Mouse (Mus musculus) heart, embryonic 14.5 days (tissue): ENCODE measurements around the gene Ptk7. TPM values are rescaled to one million over a fixed set of nuclear protein-coding genes. Genes with fewer than 3 reads are reported as not detected.

Experiments used
- ATAC-seq: fragments of 200-750 bp; cut with Nextera tagmentation; 2 replicates; pipeline ENCODE4 v1.8.0; 2017; ENCODE audit warnings: low read depth, moderate TSS enrichment; ENCODE audit not compliant: insufficient number of reproducible peaks, insufficient read depth, low FRiP score
- H3K27ac ChIP-seq, 2 experiments: fragments of 200-500 bp in 1 of 2; fragments of 300-500 bp in 1 of 2; sonication (generic) in 1 of 2; replicated peaks in 1 of 2; 2 replicates each; pipeline ENCODE4 v1.5.1; 2012 to 2014; ENCODE audit warnings: low read depth in 2 of 2, low read length in 2 of 2, control low read depth in 1 of 2, mild to moderate bottlenecking in 1 of 2, mixed read lengths in 1 of 2; ENCODE audit not compliant: control insufficient read depth in 1 of 2, insufficient read depth in 1 of 2
- H3K27me3 ChIP-seq: fragments of 300-500 bp; sonication (generic); 2 replicates; pipeline ENCODE4 v1.6.1; 2014; ENCODE audit warnings: mild to moderate bottlenecking, low read length, control low read depth; ENCODE audit not compliant: control insufficient read depth, insufficient read depth
- H3K36me3 ChIP-seq: fragments of 300-500 bp; sonication (generic); 2 replicates; pipeline ENCODE4 v1.6.1; 2014; ENCODE audit warnings: mild to moderate bottlenecking, control low read depth, low read length, mixed read lengths; ENCODE audit not compliant: control insufficient read depth, insufficient read depth
- H3K4me1 ChIP-seq, 2 experiments: fragments of 200-500 bp in 1 of 2; fragments of 300-500 bp in 1 of 2; sonication (generic) in 1 of 2; 2 replicates each; pipeline ENCODE4 v1.6.1; 2012 to 2014; ENCODE audit warnings: low read length in 2 of 2, control low read depth in 1 of 2, mixed read lengths in 1 of 2; ENCODE audit not compliant: control insufficient read depth in 2 of 2, insufficient read depth in 2 of 2
- H3K4me2 ChIP-seq: fragments of 300-500 bp; sonication (generic); 2 replicates; pipeline ENCODE4 v1.6.1; 2014; ENCODE audit warnings: mild to moderate bottlenecking, low read length
- H3K4me3 ChIP-seq, 2 experiments: fragments of 200-500 bp in 1 of 2; fragments of 300-500 bp in 1 of 2; sonication (generic) in 1 of 2; 2 replicates each; pipeline ENCODE4 v1.5.1; 2012 to 2014; ENCODE audit warnings: low read length in 2 of 2, mild to moderate bottlenecking in 2 of 2, control low read depth in 1 of 2, low read depth in 1 of 2, moderate library complexity in 1 of 2; ENCODE audit not compliant: control insufficient read depth in 1 of 2, insufficient read depth in 1 of 2
- H3K9ac ChIP-seq: fragments of 300-500 bp; sonication (generic); 2 replicates; pipeline ENCODE4 v1.6.1; 2014; ENCODE audit warnings: mild to moderate bottlenecking, low read length
- H3K9me3 ChIP-seq: fragments of 300-500 bp; sonication (generic); 2 replicates; pipeline ENCODE4 v1.6.1; 2016; ENCODE audit warnings: low read length, control low read depth; ENCODE audit not compliant: control insufficient read depth
- WGBS: fragments of 180-500 bp; shearing (Covaris S2); extraction: QIAGEN DNeasy Blood & Tissue Kit; methylation state at CpG from one replicate; pipeline ENCODE4 v1.1.7; 2014; 5-methylcytosine and 5-hydroxymethylcytosine counted together
- polyA plus RNA-seq: library from polyadenylated mRNA; unstranded; fragments of >200 nt; fragmentation: Nextera tagmentation; extraction: Ambion mirVana; gene quantifications from 2 replicates; pipeline ENCODE4 v1.2.1, GENCODE M21; 2014

The Ptk7 gene
- polyA plus RNA-seq, 1 experiment from 2014 or later, result 21.3 TPM

GRCm38 (mm10) chr17:46662730-46663129 is 33.4 kb upstream of the Ptk7 start:
- no peak overlapping the region for H3K4me3 ChIP-seq
- no peak for ATAC-seq
- peaks cover 98% of the 10 kb centered on the region for H3K36me3 ChIP-seq
- no peaks in the 10 kb centered on the region for H3K9me3 ChIP-seq
- no peaks in the 10 kb centered on the region for H3K4me1 ChIP-seq
- H3K4me2 ChIP-seq, result no peak overlapping the region
- WGBS, result 84% methylated on average over 5 of the region's 5 CpGs
- H3K9ac ChIP-seq, result no peak overlapping the region
- no peaks in the 10 kb centered on the region for H3K27me3 ChIP-seq
- no peak overlapping the region for H3K27ac ChIP-seq

DNA sequence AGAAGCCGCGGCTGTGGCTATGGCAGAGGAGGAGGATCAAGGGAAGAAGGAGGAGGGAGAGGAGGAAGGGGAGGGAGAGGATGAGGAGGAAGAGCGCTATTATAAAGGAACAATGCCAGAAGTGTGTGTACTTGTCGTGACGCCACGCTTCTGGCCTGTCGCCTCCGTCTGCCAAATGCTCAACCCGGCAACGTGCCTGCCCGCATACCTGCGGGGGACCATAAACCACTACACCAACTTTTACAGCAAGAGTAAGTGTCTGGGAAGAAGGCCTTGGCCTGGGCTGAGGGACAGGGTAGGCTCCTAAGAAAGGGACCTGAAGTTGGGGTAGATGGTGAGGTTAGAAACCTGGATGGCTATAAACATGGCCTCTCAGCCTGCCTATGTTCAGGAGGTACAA is 32.7 kb upstream of the Ptk7 start:
- no peak overlapping the region for H3K4me3 ChIP-seq
- no peak overlapping the region for H3K9ac ChIP-seq
- no peak overlapping the region for H3K4me2 ChIP-seq
- no peaks in the 10 kb centered on the region for H3K27me3 ChIP-seq
- H3K36me3 ChIP-seq, result peaks cover 100% of the 10 kb centered on the region
- no peaks in the 10 kb centered on the region for H3K9me3 ChIP-seq
- H3K4me1 ChIP-seq, result no peaks in the 10 kb centered on the region
- no peak overlapping the region for H3K27ac ChIP-seq
- no peak for ATAC-seq
- WGBS, result 89% methylated on average over 12 of the region's 12 CpGs

DNA sequence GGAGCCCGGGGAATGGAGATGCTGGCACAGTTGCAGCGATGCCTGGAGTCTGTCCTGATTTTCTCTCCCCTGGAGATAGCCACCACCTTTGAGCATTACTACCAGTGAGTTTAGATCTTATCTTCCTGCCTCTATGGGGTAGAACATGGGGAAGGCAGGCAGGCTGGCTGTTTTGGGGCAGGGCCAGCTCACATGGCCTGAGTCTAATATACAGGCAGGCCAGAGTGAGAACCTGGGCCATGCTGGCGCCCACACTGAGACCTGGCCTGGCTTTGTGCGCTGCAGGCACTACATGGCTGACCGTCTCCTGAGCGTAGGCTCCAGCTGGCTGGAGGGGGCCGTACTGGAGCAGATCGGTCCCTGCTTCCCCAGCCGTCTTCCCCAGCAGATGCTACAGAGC is 32.0 kb upstream of the Ptk7 start:
- no peaks in the 10 kb centered on the region for H3K27me3 ChIP-seq
- peaks cover 100% of the 10 kb centered on the region for H3K36me3 ChIP-seq
- no peak overlapping the region for H3K9ac ChIP-seq
- 94% methylated on average over 9 of the region's 9 CpGs for WGBS
- H3K4me1 ChIP-seq, result no peaks in the 10 kb centered on the region
- no peak for ATAC-seq
- H3K9me3 ChIP-seq, result no peaks in the 10 kb centered on the region
- H3K27ac ChIP-seq, result no peak overlapping the region
- H3K4me2 ChIP-seq, result no peak overlapping the region
- H3K4me3 ChIP-seq, result no peak overlapping the region

DNA sequence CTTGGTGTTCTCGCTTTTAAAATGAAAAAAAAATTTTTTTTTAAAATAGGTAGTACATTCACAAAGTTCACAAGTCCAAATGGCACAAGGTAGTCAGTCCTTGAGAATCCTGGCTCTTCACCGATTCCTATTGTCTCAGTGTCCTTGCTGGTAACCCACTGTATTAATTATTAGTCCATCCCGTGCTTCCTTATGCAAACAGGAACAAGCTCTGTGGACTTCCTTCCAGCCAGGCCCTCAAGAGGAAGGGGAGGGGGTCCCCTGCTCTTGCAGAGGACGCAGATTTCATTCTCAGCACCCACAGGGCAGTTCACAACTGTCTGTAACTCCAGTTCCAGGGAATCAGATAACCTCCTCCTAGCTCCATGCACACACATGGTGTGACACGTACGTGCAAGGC is 26.8 kb upstream of the Ptk7 start:
- H3K27ac ChIP-seq, result no peak overlapping the region
- no peaks in the 10 kb centered on the region for H3K9me3 ChIP-seq
- 83% methylated on average over 6 of the region's 6 CpGs for WGBS
- H3K4me2 ChIP-seq, result no peak overlapping the region
- H3K9ac ChIP-seq, result no peak overlapping the region
- H3K4me3 ChIP-seq, result no peak overlapping the region
- H3K4me1 ChIP-seq, result peaks cover 14 to 18% of the 10 kb centered on the region in 2 experiments
- no peak for ATAC-seq
- peaks cover 89% of the 10 kb centered on the region for H3K36me3 ChIP-seq
- H3K27me3 ChIP-seq, result no peaks in the 10 kb centered on the region

DNA sequence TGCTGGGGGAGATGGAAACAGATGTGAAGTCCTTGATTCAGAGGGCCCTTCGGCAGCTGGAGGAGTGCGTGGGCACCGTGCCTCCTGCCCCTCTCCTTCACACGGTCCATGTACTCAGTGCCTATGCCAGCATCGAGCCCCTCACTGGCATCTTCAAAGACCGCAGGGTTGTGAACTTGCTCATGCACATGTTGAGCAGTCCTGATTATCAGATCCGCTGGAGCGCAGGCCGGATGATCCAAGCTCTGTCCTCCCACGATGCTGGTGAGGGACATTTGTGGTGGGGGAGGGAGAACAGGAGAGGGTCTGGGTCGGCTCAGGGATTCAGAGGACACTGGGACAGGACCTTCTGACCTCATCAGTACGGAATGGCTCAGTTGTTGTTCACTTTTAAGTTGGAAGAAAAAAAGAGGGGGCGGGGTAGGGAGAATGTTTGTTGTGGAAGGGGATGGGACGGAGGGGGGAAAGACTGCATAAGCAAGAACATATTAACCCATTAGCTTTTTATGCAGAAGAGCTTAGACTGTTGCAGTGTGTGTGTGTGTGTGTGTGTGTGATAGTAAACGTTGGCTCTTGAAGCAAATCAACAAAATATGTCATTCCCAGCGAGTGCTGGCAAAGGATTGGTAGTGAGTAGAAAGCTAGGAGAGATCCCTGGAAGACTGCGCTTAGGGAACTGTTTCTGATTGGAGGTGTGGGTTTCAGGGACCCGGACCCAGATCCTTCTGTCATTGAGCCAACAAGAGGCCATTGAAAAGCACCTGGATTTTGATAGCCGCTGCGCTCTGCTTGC is 22.6 kb upstream of the Ptk7 start:
- Histone ChIP-seq H3K9ac (peak overlapping the region; percentile 94), H3K9me3 (no peaks in the 10 kb centered on the region), H3K4me3 (peak overlapping the region; percentile 76 to 91), H3K36me3 (peaks cover 66% of the 10 kb centered on the region), H3K27me3 (no peaks in the 10 kb centered on the region), H3K4me2 (peak overlapping the region; percentile 82), H3K4me1 (peaks cover 21 to 31% of the 10 kb centered on the region in 2 experiments), H3K27ac (peak overlapping the region in 1 of 2 experiments; percentile 98; a peak in 2 of 4 replicates)
- WGBS, result 51% methylated on average over 20 of the region's 20 CpGs
- no peak for ATAC-seq

DNA sequence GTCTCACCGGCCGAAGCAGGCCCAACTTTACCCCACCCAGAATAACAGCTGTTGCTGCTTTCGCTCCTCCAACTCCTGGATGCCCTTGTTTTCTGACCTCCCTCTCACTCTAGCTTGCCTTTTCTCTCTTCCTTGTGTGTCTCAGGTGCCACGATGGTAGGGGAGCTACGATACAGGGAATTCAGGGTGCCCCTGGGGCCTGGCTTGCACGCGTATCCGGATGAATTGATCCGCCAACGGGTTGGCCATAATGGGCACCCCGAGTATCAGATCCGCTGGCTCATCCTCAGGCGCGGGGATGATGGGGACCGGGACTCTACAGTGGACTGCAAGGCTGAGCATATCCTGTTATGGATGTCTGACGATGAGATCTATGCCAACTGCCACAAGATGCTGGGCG is 22.0 kb upstream of the Ptk7 start:
- peaks cover 21 to 36% of the 10 kb centered on the region in 2 experiments for H3K4me1 ChIP-seq
- WGBS, result 60% methylated on average over 17 of the region's 17 CpGs
- peaks cover 60% of the 10 kb centered on the region for H3K36me3 ChIP-seq

GRCm38 (mm10) chr17:46650232-46651031 is 21.1 kb upstream of the Ptk7 start, which contains the start of gene Cul7:
Cul7 (plus strand) TSS chr17:46650337.
- WGBS, result under 1% methylated on average over 54 of the region's 58 CpGs
- Histone ChIP-seq H3K36me3 (peaks cover 51% of the 10 kb centered on the region), H3K27ac (peak within 1 kb of the TSS; percentile 98)

More for the DNA sequence above, 22.0 kb upstream of the Ptk7 start:
- Histone ChIP-seq H3K9me3 (no peaks in the 10 kb centered on the region), H3K4me2 (peak overlapping the region; percentile 82), H3K27me3 (no peaks in the 10 kb centered on the region), H3K4me3 (peak overlapping the region; percentile 76 to 91), H3K9ac (peak overlapping the region; percentile 94), H3K27ac (peak overlapping the region; percentile 98)
- ATAC-seq, result no peak

More at GRCm38 (mm10) chr17:46650232-46651031, 21.1 kb upstream of the Ptk7 start, which contains the start of gene Cul7:
- no peaks in the 10 kb centered on the region for H3K9me3 ChIP-seq
- H3K4me1 ChIP-seq, result peaks cover 21 to 36% of the 10 kb centered on the region in 2 experiments
- H3K9ac ChIP-seq, result peak within 1 kb of the TSS; percentile 94
- no peaks in the 10 kb centered on the region for H3K27me3 ChIP-seq
- ATAC-seq, result peak; percentile 92
- H3K4me2 ChIP-seq, result peak within 1 kb of the TSS; percentile 82
- peak within 1 kb of the TSS; percentile 76 to 91 for H3K4me3 ChIP-seq
